Mouse (Mus musculus) inflammation-experienced regulatory T-cells, adult 6 months (primary cell): ENCODE measurements around the gene Tpx2. TPM values are rescaled to one million over a fixed set of nuclear protein-coding genes. Genes with fewer than 3 reads are reported as not detected.

Experiments
- ATAC-seq: one replicate; pipeline ENCODE4 v1.8.0; 2017
- polyA plus RNA-seq, 3 experiments: library from polyadenylated mRNA; unstranded; fragments of 100-300 nt; shearing (Covaris generic); gene quantifications; one replicate each; pipeline ENCODE4 v1.2.1; 2017

Gene Tpx2
- polyA plus RNA-seq, 3 experiments from 2014 or later, result 5.3 to 56.1 (median 5.7) TPM

DNA sequence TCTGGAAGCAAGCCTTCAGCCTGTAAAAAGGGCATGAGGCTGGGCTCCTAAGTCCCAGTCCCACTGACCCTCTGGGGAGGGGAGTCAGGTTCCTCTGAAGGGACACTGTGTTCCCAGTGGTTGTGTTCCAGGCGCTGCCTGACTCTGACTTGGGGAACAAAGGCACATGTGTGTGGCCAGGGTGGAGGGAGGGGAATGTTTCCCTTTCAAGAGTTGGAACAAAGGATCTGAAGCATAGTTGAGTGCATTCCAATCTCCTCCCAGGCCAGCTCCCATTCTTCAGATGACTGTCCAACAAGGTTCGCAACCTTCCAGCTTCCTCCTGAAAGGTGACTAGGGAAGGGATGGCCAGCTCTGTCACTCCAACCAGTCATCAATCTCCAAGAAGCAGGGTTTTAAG, 27.4 kb upstream of the Tpx2 start:
- ATAC-seq, result no peak

DNA sequence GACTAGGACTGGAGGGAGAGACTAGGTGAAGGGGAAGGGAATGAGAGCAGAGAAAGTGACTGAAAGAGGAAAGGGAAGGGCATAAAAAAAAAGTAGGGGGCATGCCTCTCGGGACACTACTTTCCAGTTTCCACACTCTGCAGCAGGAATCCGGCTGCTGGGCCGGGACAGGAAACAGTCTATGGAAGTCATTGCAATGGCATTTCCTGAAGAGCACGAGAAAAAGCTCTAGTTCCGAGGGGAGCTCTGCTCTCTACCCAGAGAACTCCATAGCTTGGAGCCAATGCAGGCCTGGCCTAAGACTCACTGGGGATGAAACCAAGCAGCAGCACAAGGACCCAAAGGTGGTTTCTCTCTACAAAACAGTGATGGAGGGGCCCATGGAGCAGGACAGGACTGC, 26.7 kb upstream of the Tpx2 start:
- no peak for ATAC-seq

DNA sequence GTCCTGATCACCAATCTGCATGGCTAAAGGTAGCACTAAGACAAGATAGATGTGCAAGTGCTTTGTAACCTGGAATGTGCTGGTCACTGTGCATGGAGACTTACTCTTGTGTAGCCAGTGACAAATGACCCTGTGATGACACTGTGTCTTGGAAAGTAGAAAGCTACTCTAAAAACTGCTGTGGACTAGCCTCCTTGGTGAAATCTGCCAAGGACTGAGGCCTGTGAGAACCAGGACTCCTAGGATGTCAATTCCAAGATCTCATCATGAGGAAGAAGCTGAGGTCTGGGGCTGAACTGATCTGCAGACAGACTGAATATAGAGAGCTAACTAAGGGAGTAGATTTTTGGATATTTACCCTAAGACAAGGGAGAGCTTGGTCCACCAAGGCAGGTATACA, 26.2 kb upstream of the Tpx2 start:
- no peak for ATAC-seq

DNA sequence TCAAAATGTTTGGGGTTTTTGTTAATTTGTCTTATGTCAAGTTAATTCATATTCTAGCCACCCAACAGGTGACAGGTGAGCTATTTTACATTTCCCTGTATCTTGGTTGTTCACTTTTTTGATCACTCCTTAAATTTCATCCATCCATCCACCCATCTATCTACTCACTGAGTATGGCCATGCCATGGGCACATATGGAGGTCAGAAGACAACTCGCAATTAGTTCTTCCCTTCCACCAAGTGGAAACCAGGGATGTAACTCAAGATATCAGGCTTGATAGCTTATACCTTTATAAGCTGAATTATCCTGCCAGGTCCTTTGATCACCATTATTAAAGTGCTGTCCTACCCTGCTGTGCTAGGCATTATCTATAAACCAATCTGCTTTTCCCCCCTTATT, 24.0 kb upstream of the Tpx2 start:
- no peak for ATAC-seq

- no peak for ATAC-seq
Measured at GRCm38 (mm10) chr2:152824438-152825167, 23.2 kb upstream of the Tpx2 start.

- ATAC-seq, result no peak
Measured at GRCm38 (mm10) chr2:152825168-152825697, 22.5 kb upstream of the Tpx2 start.

DNA sequence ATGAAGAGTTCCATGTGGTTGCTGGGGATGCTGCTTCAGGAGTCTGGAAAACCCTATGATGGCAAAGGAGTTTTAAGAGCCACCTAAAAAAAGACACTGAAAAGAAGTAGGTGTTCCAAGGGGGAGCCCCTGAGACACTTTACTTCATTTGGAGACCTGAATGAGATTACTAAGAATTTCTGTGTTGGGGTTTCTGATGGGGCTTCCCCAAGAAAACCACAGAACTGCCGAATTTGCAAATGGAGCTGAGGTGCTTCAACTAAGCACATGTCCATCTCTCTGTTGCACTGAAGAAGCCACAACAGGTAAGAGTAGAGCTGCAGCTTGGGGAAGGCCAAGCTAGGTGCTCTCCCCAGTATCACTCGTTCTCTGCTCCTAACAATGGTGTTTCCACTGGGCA, 22.1 kb upstream of the Tpx2 start:
- ATAC-seq, result peak; percentile 86

DNA sequence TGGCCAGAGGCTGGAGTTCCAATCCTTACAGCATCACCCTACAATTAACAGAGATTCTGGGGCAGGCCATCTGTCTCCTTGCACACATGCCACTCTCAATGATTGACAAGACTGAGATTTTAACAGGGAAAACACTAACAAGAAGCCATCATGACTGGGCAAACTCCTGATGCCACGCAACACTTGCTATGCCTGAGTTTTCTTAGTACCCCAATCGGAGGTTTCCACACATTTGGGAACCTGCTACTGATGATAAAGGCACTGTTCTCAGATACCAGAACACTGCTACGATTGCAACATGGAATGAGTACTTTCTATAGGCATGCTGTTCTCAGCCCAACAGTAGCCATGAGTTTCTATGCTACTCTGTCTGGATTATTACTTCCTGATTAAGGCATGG, 21.3 kb upstream of the Tpx2 start:
- ATAC-seq, result no peak

- ATAC-seq, result no peak
Measured at GRCm38 (mm10) chr2:152827321-152828010, 20.3 kb upstream of the Tpx2 start.

GRCm38 (mm10) chr2:152828011-152828370, 19.8 kb upstream of the Tpx2 start:
- no peak for ATAC-seq

DNA sequence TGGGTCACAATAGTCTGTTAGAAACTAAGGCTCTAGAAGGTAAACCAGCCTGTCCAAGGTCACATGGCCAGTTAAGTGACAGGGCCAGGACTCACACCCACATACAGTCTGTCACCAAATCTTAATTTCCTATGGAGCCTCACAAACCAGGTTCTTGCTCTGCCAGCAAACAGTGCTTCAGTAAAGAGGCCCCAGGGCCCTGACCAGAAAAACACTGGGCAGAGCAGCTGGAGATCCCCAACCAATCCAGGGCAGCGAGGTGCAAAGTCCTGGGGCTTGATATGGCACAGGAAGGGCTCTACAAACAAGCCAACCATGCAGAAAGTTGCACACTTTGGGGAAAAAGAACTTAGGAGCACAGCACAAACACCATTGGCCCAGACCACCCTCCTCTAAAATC, 19.2 kb upstream of the Tpx2 start:
- ATAC-seq, result no peak

DNA sequence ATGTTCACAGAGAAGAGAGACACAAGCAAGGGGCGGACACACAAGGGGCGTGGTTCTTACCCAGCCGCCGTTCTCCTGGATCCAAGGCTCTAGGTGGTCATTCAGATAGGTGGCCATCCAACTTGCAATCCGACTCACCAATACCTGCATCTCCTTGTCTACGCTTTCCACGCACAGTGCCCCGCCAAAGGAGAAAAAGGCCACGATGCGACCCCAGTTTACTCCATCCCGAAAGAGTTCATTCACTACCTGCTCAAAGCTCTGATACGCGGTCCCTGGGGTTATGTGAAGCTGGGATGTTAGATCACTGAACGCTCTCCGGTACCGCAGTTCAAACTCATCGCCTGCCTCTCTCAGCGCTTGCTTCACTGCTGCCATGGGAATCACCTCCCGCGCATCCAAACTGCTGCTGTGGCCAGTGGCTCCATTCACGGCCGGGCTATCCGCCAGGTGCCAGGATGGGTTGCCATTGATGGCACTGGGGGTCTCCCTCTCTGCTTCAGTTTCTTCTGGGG, 18.3 kb upstream of the Tpx2 start:
- no peak for ATAC-seq

DNA sequence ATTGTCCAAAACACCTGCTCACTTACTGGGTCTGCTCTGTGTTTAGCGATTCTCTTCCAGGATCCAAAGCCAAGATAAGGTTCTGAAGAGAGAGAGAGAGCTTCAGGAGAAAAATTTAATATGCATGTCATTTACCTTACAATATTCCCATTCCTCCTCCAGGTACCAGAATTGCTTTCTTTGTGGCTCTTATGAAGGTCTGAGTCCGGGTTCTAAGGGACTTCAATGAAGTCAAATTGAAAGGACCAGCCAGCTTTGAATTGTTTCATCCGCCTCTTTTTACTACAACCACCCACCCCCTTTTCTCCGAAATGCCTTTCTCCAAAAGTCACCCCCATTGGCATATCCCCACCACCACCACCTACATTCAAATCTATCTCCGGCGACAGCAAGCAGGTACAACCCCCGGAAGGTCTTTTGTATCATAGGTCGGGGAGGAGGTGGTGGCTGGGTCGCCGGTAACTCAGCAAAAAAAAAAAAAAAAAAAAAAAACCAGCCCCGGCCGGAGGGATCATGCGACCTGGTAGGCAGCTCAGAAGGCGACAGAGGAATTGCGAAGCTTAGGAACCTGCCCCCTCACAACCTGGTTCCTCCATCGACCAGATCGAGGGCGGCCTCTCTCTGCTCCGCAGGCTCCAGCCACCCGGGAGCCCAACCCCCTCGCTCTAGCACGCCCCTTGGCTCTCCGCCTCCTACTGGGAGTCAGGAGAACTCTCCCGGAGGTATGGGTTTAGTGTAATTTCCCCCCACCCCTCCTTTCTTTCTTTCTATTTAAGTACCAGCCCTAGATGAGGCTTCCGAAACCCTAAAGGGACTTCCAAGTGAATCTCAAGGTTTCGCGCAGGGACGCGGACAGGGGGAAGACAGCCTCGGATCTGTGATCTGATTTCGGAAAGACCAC, 17.5 kb upstream of the Tpx2 start:
- ATAC-seq, result peak; percentile 48

DNA sequence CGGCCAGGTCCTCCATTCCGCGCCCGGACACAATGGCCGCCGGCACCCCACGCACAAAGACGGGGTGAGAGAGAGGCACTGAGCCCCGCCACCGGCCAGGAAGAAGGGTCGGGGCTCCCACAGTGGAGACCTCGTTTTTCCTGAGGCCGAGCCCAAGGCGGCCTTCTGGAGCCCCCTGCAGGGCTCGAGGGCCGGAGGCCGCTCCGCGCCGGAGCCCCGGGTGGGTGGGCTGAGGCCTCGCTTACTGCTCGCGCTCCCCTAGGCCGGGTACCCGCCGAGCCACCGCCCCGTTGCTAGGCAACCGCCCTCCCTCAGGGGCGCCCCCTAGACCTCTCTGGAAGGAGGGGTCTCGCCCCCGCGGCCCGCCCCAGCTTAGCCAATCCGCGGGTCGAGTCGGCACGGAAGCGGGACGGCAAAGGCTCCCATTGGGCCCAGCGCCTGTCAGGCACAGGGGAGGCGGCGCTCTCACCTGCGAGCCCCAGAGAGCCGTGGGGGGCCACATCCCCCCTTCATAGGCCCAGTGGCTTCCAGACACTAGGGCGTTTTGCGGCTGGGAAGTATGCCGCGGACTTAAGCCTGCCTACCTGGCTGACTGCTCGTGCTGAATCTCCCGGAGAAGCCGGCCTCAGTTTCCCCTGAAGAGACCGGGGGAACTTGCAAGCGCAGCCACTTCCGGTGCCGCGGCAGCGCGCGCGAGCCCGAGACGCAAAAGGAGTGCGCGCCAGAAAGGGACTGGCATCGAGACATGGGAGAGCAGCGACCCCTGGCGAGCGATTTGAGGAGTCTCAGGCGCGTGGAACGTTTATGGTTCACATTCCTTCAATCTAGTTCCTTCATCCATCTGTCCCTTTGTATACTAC, 16.5 kb upstream of the Tpx2 start, which contains the start of gene Bcl2l1:
Bcl2l1 (minus strand) TSS at position 710 of the 860 bp plus-strand sequence.
- peak; percentile 82 for ATAC-seq

GRCm38 (mm10) chr2:152839256-152839655, 8.5 kb upstream of the Tpx2 start:
- ATAC-seq, result no peak

DNA sequence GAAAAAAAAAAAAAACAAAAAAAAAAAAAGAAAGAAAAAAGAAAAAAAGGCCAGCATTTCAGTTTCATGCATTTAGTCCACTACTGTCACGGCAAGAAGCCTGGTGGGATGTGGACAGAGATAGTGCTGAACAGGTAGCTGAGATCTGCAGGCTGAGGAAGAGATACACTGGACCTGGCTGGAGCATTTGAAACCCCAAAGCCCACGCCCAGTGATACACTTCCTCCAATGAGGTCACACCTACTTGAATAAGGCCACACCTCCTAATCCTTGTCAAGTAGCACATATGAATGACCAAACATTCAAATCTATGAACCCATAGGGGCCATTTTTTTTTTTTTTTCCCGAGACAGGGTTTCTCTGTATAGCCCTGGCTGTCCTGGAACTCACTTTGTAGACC, 5.0 kb upstream of the Tpx2 start:
- no peak for ATAC-seq

GRCm38 (mm10) chr2:152847057-152847814, 528 bp upstream of the Tpx2 start:
- no peak for ATAC-seq

DNA sequence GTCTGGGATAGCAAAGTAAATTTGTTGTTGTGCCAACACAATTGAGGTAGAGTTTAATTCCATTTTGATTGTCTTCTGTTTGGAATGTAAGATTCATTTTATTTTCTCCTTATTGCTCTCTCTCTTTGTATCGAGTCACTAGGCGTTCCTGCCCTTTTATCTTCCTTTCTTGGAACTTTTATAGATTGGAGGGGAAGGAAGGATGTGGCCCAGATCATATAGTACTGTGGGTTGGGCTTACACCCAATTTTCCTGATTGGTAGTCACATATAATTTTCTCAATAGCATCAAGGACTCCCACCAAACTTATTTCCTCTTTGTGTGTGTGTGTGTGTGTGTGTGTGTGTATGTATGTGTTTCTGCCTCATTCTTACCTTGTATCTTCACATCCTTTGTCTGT, 702 bp downstream of the Tpx2 start:
- no peak for ATAC-seq

DNA sequence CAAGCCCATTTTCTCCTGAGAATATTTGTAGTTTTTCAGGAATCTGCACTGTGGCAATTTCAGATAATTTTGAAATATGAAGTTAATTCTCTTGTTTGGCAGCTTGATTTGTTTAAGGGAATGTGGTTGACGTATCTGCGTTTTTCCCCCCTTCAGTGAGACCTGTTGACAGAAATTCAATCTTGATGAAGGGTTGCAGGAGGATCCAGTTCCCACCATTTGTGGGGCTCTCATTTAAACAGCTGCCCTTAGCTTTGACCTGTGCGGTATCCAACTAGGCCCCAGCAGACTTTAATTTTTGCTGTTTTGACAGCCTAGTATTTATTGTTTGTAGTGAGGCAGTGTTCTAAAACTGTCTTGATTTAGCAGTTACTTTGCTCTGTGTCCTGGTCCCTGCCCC, 11.7 kb downstream of the Tpx2 start:
- ATAC-seq, result no peak

DNA sequence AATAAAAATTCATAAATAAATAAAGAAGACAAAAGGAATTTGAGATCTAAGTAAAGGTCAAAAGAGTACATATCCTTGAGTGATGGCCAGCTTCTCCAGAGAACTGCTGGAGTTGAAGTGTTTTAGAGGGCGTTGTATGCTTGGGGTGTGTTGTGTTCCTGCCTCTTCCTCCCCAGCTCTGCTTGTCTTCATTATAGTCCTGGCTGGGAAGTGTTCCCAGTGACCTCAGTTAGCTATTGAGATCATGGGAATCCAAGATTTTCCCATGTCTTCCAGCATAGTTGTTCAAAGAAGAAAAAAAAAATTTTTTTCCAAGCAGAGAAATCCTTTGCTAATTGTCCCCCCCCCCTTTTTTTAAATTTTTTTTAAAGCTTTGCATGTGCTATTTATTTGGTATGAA, 14.1 kb downstream of the Tpx2 start:
- ATAC-seq, result no peak

- ATAC-seq, result no peak
Measured at GRCm38 (mm10) chr2:152862638-152863037, 14.9 kb downstream of the Tpx2 start.
